Mouse (Mus musculus): ENCODE measurements around the gene Nat8f2. TPM values are rescaled to one million over a fixed set of nuclear protein-coding genes. Genes with fewer than 3 reads are reported as not detected.
"Not testable (repeated sequence)": the region's sequence is repeated elsewhere in the genome, so short reads cannot be mapped to it uniquely, and the experiment has no call there.

Nat8f2 gene
- polyA plus RNA-seq, 1 experiment from 2014 or later, result not detected

- not testable (repeated sequence) for H3K27ac ChIP-seq (replicated peaks); H3K4me2 ChIP-seq; H3K4me1 ChIP-seq (replicated peaks); H3K36me3 ChIP-seq; H3K27me3 ChIP-seq; H3K9me3 ChIP-seq; ATAC-seq (ENCODE audit: low read depth); H3K4me3 ChIP-seq; H3K9ac ChIP-seq
- 24% methylated on average over 9 of the region's 9 CpGs for WGBS
Measured at GRCm38 (mm10) chr6:85836827-85837226, 32.1 kb downstream of the Nat8f2 start.

GRCm38 (mm10) chr6:85836098-85836497, 32.9 kb downstream of the Nat8f2 start:
- H3K27me3 ChIP-seq; ATAC-seq (ENCODE audit: low read depth); H3K4me1 ChIP-seq (replicated peaks); H3K9me3 ChIP-seq; H3K36me3 ChIP-seq; H3K9ac ChIP-seq; H3K27ac ChIP-seq (replicated peaks); H3K4me3 ChIP-seq; H3K4me2 ChIP-seq: not testable (repeated sequence)
- 88% methylated on average over 5 of the region's 5 CpGs for WGBS

GRCm38 (mm10) chr6:85835104-85835503, 33.9 kb downstream of the Nat8f2 start:
- not testable (repeated sequence) for H3K27ac ChIP-seq (replicated peaks); H3K27me3 ChIP-seq; ATAC-seq (ENCODE audit: low read depth); H3K36me3 ChIP-seq; H3K4me3 ChIP-seq; H3K4me2 ChIP-seq; H3K9me3 ChIP-seq; H3K4me1 ChIP-seq (replicated peaks); H3K9ac ChIP-seq
- 76% methylated on average over 1 of the region's 2 CpGs for WGBS

GRCm38 (mm10) chr6:85834504-85835100, 34.4 kb downstream of the Nat8f2 start:
- not testable (repeated sequence) for ATAC-seq (ENCODE audit: low read depth); H3K4me3 ChIP-seq

GRCm38 (mm10) chr6:85831796-85832321, 37.1 kb downstream of the Nat8f2 start, which contains the start of gene Nat8:
TSS of gene Nat8 (minus strand) at chr6:85832082.
- no peaks in the 10 kb centered on the region for H3K9me3 ChIP-seq
- no peaks in the 10 kb centered on the region for H3K27me3 ChIP-seq
- ATAC-seq (ENCODE audit: low read depth), result no peak
- H3K4me2 ChIP-seq, result no peak within 1 kb of the TSS
- no peak within 1 kb of the TSS for H3K4me3 ChIP-seq
- no peaks in the 10 kb centered on the region for H3K4me1 ChIP-seq (replicated peaks)
- no peaks in the 10 kb centered on the region for H3K36me3 ChIP-seq
- WGBS, result 75% methylated on average over 7 of the region's 7 CpGs
- no peak within 1 kb of the TSS for H3K9ac ChIP-seq
- H3K27ac ChIP-seq (replicated peaks), result no peak within 1 kb of the TSS

More at GRCm38 (mm10) chr6:85834504-85835100, 34.4 kb downstream of the Nat8f2 start:
- not testable (repeated sequence) for H3K4me1 ChIP-seq (replicated peaks); H3K36me3 ChIP-seq; H3K9ac ChIP-seq; H3K4me2 ChIP-seq; H3K27ac ChIP-seq (replicated peaks); H3K27me3 ChIP-seq; H3K9me3 ChIP-seq

- Histone ChIP-seq H3K4me3 (no peak overlapping the region), H3K27ac (replicated peaks) (no peak overlapping the region), H3K36me3 (no peaks in the 10 kb centered on the region), H3K4me2 (no peak overlapping the region), H3K9ac (no peak overlapping the region), H3K27me3 (no peaks in the 10 kb centered on the region), H3K4me1 (replicated peaks) (no peaks in the 10 kb centered on the region), H3K9me3 (no peaks in the 10 kb centered on the region)
- 63% methylated on average over 1 of the region's 1 CpGs for WGBS
- ATAC-seq (ENCODE audit: low read depth), result no peak
Measured at GRCm38 (mm10) chr6:85829462-85829861, 39.5 kb downstream of the Nat8f2 start.

- H3K4me2 ChIP-seq, result no peak overlapping the region
- no peak overlapping the region for H3K9ac ChIP-seq
- WGBS, result 91% methylated on average over 2 of the region's 2 CpGs
- H3K36me3 ChIP-seq, result no peaks in the 10 kb centered on the region
- no peak overlapping the region for H3K4me3 ChIP-seq
- no peak for ATAC-seq (ENCODE audit: low read depth)
- no peaks in the 10 kb centered on the region for H3K4me1 ChIP-seq (replicated peaks)
- no peaks in the 10 kb centered on the region for H3K27me3 ChIP-seq
- no peaks in the 10 kb centered on the region for H3K9me3 ChIP-seq
- no peak overlapping the region for H3K27ac ChIP-seq (replicated peaks)
Measured at GRCm38 (mm10) chr6:85825886-85826285, 43.1 kb downstream of the Nat8f2 start.

GRCm38 (mm10) chr6:85823382-85824090, 45.4 kb downstream of the Nat8f2 start:
- H3K27me3 ChIP-seq, result no peaks in the 10 kb centered on the region
- 97% methylated on average over 1 of the region's 1 CpGs for WGBS
- H3K4me2 ChIP-seq, result no peak overlapping the region
- no peak for ATAC-seq (ENCODE audit: low read depth)
- H3K4me1 ChIP-seq (replicated peaks), result no peaks in the 10 kb centered on the region
- no peaks in the 10 kb centered on the region for H3K9me3 ChIP-seq
- H3K4me3 ChIP-seq, result no peak overlapping the region
- no peak overlapping the region for H3K9ac ChIP-seq
- H3K27ac ChIP-seq (replicated peaks), result no peak overlapping the region
- H3K36me3 ChIP-seq, result no peaks in the 10 kb centered on the region

- Histone ChIP-seq H3K27ac (replicated peaks) (no peak overlapping the region), H3K4me2 (no peak overlapping the region), H3K4me3 (no peak overlapping the region), H3K27me3 (no peaks in the 10 kb centered on the region), H3K36me3 (no peaks in the 10 kb centered on the region), H3K9me3 (no peaks in the 10 kb centered on the region), H3K4me1 (replicated peaks) (no peaks in the 10 kb centered on the region), H3K9ac (no peak overlapping the region)
- no peak for ATAC-seq (ENCODE audit: low read depth)
- 84% methylated on average over 4 of the region's 4 CpGs for WGBS
Measured at GRCm38 (mm10) chr6:85822286-85822685, 46.7 kb downstream of the Nat8f2 start.

GRCm38 (mm10) chr6:85820837-85821236, 48.1 kb downstream of the Nat8f2 start, which contains the start of the genes Nat8f6 and Nat8f5:
TSS of gene Nat8f6 (minus strand) at chr6:85820954.
TSS of gene Nat8f5 (minus strand) at chr6:85820972.
- Histone ChIP-seq H3K9me3 (no peaks in the 10 kb centered on the region), H3K4me3 (no peak within 1 kb of the TSS), H3K27ac (replicated peaks) (no peak within 1 kb of the TSS), H3K4me2 (no peak within 1 kb of the TSS), H3K36me3 (no peaks in the 10 kb centered on the region), H3K9ac (no peak within 1 kb of the TSS), H3K4me1 (replicated peaks) (no peaks in the 10 kb centered on the region), H3K27me3 (no peaks in the 10 kb centered on the region)
- ATAC-seq (ENCODE audit: low read depth), result no peak
- 86% methylated on average over 5 of the region's 5 CpGs for WGBS

- WGBS, result 45% methylated on average over 1 of the region's 1 CpGs
- ATAC-seq (ENCODE audit: low read depth), result no peak
- H3K4me2 ChIP-seq, result no peak overlapping the region
- no peaks in the 10 kb centered on the region for H3K4me1 ChIP-seq (replicated peaks)
- H3K9me3 ChIP-seq, result no peaks in the 10 kb centered on the region
- H3K9ac ChIP-seq, result no peak overlapping the region
- no peaks in the 10 kb centered on the region for H3K36me3 ChIP-seq
- no peak overlapping the region for H3K27ac ChIP-seq (replicated peaks)
- no peaks in the 10 kb centered on the region for H3K27me3 ChIP-seq
- H3K4me3 ChIP-seq, result no peak overlapping the region
Measured at GRCm38 (mm10) chr6:85818338-85818737, 50.6 kb downstream of the Nat8f2 start.
